Mouse (Mus musculus): ENCODE results near the gene Tex44. TPM values are rescaled to one million over a fixed set of nuclear protein-coding genes. Genes with fewer than 3 reads are reported as not detected.

Tex44 gene
- polyA plus RNA-seq, 1 experiment from 2014 or later = not detected

DNA sequence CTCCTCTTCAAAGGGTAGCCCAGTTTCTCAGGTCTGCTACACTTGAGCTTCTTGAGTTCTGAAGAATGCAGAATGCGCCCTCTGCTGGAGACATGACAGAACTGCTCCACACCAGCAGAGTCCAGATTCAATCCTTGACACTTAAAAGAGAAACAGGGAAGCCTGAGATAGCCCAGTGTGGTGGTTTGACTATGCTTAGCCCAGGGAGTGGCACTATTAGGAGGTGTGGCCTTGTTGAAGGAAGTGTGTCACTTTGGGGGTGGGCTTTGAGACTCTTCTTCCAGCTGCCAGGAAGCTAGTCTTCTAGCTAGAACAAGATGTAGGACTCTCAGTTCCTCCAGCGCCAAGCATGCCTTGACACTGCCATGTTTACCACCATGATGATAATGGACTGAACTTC, 3.9 kb downstream of the Tex44 start:
- ATAC-seq (ENCODE audit: low FRiP score, low TSS enrichment) = no peak
- no peaks in the 10 kb centered on the region for H3K36me3 ChIP-seq (ENCODE audit: control insufficient read depth, insufficient read depth, low read length)
- 45% methylated on average over 2 of the region's 2 CpGs for WGBS

DNA sequence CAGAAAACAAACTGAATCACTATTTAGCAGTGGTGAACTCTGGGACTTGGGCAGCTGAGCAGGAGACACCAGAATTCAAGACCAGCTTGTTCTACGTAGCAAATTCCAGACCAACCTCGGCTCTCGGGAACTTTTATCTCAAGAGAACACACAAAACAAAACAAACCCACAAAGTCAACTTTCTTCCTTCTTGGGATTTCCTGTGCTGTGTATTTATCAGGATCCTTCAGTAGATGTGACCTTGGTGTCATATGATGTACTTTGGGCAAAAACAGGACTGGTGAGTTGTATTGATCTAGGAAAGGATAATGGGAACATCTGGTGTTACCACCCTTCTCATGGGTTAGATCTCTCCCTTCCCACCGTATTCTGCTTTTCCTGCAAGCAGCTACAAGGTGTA, 6.6 kb downstream of the Tex44 start:
- H3K27me3 ChIP-seq (ENCODE audit: control insufficient read depth, insufficient read depth, low read length) = no peaks in the 10 kb centered on the region
- 80% methylated on average over 4 of the region's 4 CpGs for WGBS
- no peak overlapping the region for H3K27ac ChIP-seq (ENCODE audit: low read depth, low read length)
- H3K36me3 ChIP-seq (ENCODE audit: control insufficient read depth, insufficient read depth, low read length) = no peaks in the 10 kb centered on the region
- no peak overlapping the region for H3K4me2 ChIP-seq (replicated peaks; ENCODE audit: low read depth, low read length)
- peaks cover 27% of the 10 kb centered on the region for H3K4me1 ChIP-seq (ENCODE audit: control insufficient read depth, insufficient read depth, low read length)
- no peak overlapping the region for H3K4me3 ChIP-seq (ENCODE audit: low read length)
- ATAC-seq (ENCODE audit: low FRiP score, low TSS enrichment) = no peak
- no peak overlapping the region for H3K9ac ChIP-seq (ENCODE audit: low read depth, low read length)
- no peaks in the 10 kb centered on the region for H3K9me3 ChIP-seq (ENCODE audit: control insufficient read depth, low read length)

More for the DNA sequence above, 3.9 kb downstream of the Tex44 start:
- Histone ChIP-seq H3K4me2 (replicated peaks; ENCODE audit: low read depth, low read length) (no peak overlapping the region), H3K27me3 (ENCODE audit: control insufficient read depth, insufficient read depth, low read length) (no peaks in the 10 kb centered on the region), H3K4me3 (ENCODE audit: low read length) (no peak overlapping the region), H3K27ac (ENCODE audit: low read depth, low read length) (no peak overlapping the region), H3K4me1 (ENCODE audit: control insufficient read depth, insufficient read depth, low read length) (peaks cover 11% of the 10 kb centered on the region), H3K9ac (ENCODE audit: low read depth, low read length) (no peak overlapping the region), H3K9me3 (ENCODE audit: control insufficient read depth, low read length) (no peaks in the 10 kb centered on the region)

DNA sequence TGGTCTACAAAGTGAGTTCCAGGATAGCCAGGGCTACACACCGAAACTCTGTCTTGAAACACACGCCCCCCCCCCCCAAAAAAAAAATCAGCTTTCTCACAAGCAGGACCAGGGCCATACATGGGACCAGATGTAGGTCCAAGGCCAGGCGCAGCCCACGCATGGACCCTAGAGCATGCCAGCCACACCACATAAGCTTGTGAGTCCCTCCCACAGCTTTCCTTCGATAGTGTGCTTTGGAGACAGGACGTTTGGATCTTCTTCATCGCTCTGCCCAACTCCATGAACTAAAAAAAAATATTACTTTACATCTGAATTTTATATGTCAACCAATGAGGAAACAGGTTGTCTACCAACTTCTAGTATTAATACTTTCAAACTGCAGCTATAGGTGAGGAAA, 7.2 kb downstream of the Tex44 start:
- Histone ChIP-seq H3K4me1 (ENCODE audit: control insufficient read depth, insufficient read depth, low read length) (peaks cover 27% of the 10 kb centered on the region), H3K36me3 (ENCODE audit: control insufficient read depth, insufficient read depth, low read length) (no peaks in the 10 kb centered on the region), H3K9me3 (ENCODE audit: control insufficient read depth, low read length) (no peaks in the 10 kb centered on the region), H3K9ac (ENCODE audit: low read depth, low read length) (no peak overlapping the region), H3K27me3 (ENCODE audit: control insufficient read depth, insufficient read depth, low read length) (no peaks in the 10 kb centered on the region), H3K4me3 (ENCODE audit: low read length) (no peak overlapping the region), H3K4me2 (replicated peaks; ENCODE audit: low read depth, low read length) (no peak overlapping the region), H3K27ac (ENCODE audit: low read depth, low read length) (peak overlapping the region; percentile 98)
- 67% methylated on average over 7 of the region's 7 CpGs for WGBS
- no peak for ATAC-seq (ENCODE audit: low FRiP score, low TSS enrichment)

DNA sequence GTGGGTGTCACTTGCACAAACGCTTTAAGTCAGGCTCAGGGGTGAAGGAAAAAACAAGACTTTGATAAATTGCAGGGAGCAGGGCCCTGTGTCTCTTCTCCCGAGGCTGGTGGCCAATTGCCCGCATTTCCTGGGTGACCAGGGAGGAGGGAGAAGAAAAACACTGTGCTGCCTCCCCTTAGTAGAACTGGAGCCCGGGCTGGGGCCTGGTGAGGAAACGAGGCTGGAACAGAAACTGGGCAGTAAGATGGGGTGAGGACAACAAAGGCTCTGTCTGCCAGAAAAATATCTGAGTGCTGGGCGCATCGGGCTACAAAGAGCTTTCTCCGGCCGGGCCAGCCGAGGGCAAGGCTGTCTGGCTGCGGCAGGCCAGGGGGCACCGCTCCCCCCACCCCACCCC, 7.9 kb downstream of the Tex44 start:
- Histone ChIP-seq H3K4me1 (ENCODE audit: control insufficient read depth, insufficient read depth, low read length) (peaks cover 27% of the 10 kb centered on the region), H3K9ac (ENCODE audit: low read depth, low read length) (peak overlapping the region; percentile 88), H3K9me3 (ENCODE audit: control insufficient read depth, low read length) (no peaks in the 10 kb centered on the region), H3K36me3 (ENCODE audit: control insufficient read depth, insufficient read depth, low read length) (no peaks in the 10 kb centered on the region), H3K27ac (ENCODE audit: low read depth, low read length) (peak overlapping the region; percentile 98), H3K4me3 (ENCODE audit: low read length) (peak overlapping the region; percentile 48), H3K27me3 (ENCODE audit: control insufficient read depth, insufficient read depth, low read length) (no peaks in the 10 kb centered on the region), H3K4me2 (replicated peaks; ENCODE audit: low read depth, low read length) (peak overlapping the region; percentile 84)
- WGBS = 0% methylated on average over 12 of the region's 12 CpGs
- ATAC-seq (ENCODE audit: low FRiP score, low TSS enrichment) = peak; percentile 64

DNA sequence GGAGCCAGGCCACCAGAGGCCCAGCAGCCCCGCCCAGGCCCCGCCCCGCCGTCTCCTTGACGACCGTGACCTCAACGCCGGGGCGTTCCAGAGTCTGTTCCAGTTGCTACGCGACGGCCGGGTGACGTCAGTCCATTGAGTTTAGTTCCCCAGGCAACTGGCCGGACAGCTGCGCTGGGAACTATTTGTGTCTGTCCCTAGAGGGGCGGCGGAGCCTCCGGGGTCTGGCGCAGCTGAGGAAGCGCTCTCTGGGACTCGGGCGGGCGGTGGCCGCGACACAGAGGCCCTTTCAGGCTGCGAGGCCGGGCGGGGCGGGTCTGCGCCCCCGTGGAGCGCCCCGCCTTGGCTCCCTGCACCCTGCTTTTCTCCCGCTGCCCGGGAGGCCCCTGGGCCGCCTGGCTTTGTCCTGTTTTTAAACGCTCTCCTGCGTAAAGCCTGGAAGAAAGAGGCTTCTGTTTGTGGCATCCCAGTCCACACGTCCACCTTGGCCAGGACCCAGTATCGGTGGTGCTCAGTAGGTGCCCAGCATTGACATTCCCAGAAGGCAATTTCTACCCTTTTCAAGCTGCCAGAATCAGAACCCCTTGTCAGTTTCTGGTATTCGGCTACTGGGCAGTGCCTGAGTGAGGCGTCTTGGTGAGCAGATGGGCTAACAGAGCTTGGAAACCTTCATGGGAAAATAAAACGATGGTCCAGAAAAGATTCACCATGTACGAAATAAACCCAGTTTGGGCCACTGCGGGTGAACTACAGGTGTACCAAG, 8.5 kb downstream of the Tex44 start:
- WGBS = 2% methylated on average over 44 of the region's 46 CpGs
- H3K4me2 ChIP-seq (replicated peaks; ENCODE audit: low read depth, low read length) = peak overlapping the region; percentile 84
- peak; percentile 94 for ATAC-seq (ENCODE audit: low FRiP score, low TSS enrichment)
- H3K9me3 ChIP-seq (ENCODE audit: control insufficient read depth, low read length) = no peaks in the 10 kb centered on the region
- peaks cover 27% of the 10 kb centered on the region for H3K4me1 ChIP-seq (ENCODE audit: control insufficient read depth, insufficient read depth, low read length)
- no peaks in the 10 kb centered on the region for H3K36me3 ChIP-seq (ENCODE audit: control insufficient read depth, insufficient read depth, low read length)
- H3K27me3 ChIP-seq (ENCODE audit: control insufficient read depth, insufficient read depth, low read length) = no peaks in the 10 kb centered on the region
- H3K27ac ChIP-seq (ENCODE audit: low read depth, low read length) = peak overlapping the region; percentile 98
- H3K4me3 ChIP-seq (ENCODE audit: low read length) = peak overlapping the region; percentile 48
- H3K9ac ChIP-seq (ENCODE audit: low read depth, low read length) = peak overlapping the region; percentile 88

DNA sequence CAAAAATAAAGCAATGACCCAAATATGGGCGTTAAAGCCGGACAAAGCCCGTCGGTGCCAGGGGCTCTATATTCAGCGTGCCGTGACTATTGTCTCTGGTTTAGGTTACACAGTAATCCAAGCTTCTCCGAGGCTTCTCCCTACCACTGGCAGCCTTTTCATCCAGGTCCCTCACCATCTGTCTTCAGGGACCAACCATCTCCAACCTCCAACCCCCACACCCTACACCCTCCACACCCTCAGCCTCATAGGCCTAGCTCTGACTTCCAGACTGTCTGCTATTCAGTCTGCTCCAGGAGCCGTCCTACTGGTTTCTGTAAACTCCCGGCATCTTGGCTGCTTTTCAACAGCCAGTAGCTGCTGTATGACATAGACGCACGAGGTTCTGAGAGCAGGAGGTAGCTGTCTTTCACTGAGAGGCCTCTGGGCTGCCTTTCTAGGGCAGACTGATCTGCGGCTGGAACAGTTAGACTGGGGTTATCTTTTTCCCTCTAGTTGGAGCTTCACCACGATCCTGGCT, 9.2 kb downstream of the Tex44 start:
- peak; percentile 28 for ATAC-seq (ENCODE audit: low FRiP score, low TSS enrichment)
- H3K36me3 ChIP-seq (ENCODE audit: control insufficient read depth, insufficient read depth, low read length) = no peaks in the 10 kb centered on the region
- peak overlapping the region; percentile 84 for H3K4me2 ChIP-seq (replicated peaks; ENCODE audit: low read depth, low read length)
- H3K4me3 ChIP-seq (ENCODE audit: low read length) = no peak overlapping the region; the same call in 1 of the 2 replicates
- H3K9me3 ChIP-seq (ENCODE audit: control insufficient read depth, low read length) = no peaks in the 10 kb centered on the region
- peak overlapping the region; percentile 98 for H3K27ac ChIP-seq (ENCODE audit: low read depth, low read length)
- H3K27me3 ChIP-seq (ENCODE audit: control insufficient read depth, insufficient read depth, low read length) = no peaks in the 10 kb centered on the region
- H3K9ac ChIP-seq (ENCODE audit: low read depth, low read length) = peak overlapping the region; percentile 88; the same call in 1 of the 2 replicates
- WGBS = 15% methylated on average over 13 of the region's 13 CpGs
- peaks cover 27% of the 10 kb centered on the region for H3K4me1 ChIP-seq (ENCODE audit: control insufficient read depth, insufficient read depth, low read length)

DNA sequence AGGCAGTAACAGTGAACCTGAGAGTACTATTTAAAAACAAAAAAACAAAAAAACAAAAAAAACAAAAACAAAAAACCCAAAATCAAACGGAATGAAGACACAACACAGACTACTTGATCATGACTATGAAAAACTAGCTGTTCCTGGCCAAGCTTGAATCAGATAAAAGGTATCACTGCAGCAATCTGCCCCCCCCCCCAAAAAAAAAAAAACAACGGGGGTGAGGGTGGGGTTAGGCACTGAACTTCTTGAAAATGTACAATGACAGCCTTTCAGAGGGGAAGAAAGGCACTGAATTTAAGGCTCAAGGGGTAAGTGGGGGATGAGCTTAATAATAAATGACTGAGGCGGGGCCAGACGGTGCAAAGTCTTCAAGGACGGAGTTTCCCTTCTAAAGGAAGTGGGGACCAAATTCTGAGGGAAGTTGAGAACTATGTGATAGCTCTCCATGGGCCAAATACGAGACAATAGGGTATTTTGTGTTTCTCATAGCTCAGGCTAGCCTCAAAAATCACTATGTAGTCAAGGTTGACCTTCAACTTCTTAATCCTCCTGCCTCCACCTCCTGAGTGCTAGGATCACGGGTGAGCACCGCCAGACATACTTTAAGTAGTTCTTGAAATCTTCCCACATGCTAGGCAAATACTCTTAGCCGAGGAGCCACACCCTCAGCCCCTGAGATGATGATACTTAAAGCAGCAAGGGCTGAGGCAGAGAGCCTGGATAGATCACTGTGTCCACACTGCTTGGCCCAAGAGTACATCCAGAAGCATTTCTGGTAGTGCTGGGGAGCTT, 11.3 kb downstream of the Tex44 start:
- Histone ChIP-seq H3K4me3 (ENCODE audit: low read length) (no peak overlapping the region), H3K9ac (ENCODE audit: low read depth, low read length) (no peak overlapping the region; the same call in 1 of the 2 replicates), H3K9me3 (ENCODE audit: control insufficient read depth, low read length) (no peaks in the 10 kb centered on the region), H3K4me2 (replicated peaks; ENCODE audit: low read depth, low read length) (no peak overlapping the region), H3K27ac (ENCODE audit: low read depth, low read length) (no peak overlapping the region), H3K36me3 (ENCODE audit: control insufficient read depth, insufficient read depth, low read length) (no peaks in the 10 kb centered on the region), H3K4me1 (ENCODE audit: control insufficient read depth, insufficient read depth, low read length) (peaks cover 27% of the 10 kb centered on the region), H3K27me3 (ENCODE audit: control insufficient read depth, insufficient read depth, low read length) (no peaks in the 10 kb centered on the region)
- 60% methylated on average over 9 of the region's 9 CpGs for WGBS
- ATAC-seq (ENCODE audit: low FRiP score, low TSS enrichment) = no peak

DNA sequence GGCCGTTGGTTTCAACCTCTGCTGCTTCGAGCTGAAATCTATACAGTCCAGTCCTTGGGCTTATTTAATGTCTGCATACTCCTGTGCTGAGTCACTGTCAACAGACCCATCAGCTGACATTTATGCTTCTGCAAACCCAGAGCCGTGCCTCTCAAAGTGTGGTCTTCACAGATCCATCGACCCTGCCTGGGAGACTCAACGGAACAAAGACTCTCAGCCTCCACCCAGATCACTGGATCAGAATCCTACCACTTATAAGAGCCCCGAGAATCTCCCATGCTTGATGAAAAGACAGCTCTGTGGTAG, 11.8 kb downstream of the Tex44 start:
- WGBS = 68% methylated on average over 6 of the region's 6 CpGs
- no peaks in the 10 kb centered on the region for H3K27me3 ChIP-seq (ENCODE audit: control insufficient read depth, insufficient read depth, low read length)
- H3K4me2 ChIP-seq (replicated peaks; ENCODE audit: low read depth, low read length) = no peak overlapping the region
- peaks cover 28% of the 10 kb centered on the region for H3K4me1 ChIP-seq (ENCODE audit: control insufficient read depth, insufficient read depth, low read length)
- H3K9me3 ChIP-seq (ENCODE audit: control insufficient read depth, low read length) = no peaks in the 10 kb centered on the region
- no peak overlapping the region for H3K27ac ChIP-seq (ENCODE audit: low read depth, low read length)
- ATAC-seq (ENCODE audit: low FRiP score, low TSS enrichment) = no peak
- no peaks in the 10 kb centered on the region for H3K36me3 ChIP-seq (ENCODE audit: control insufficient read depth, insufficient read depth, low read length)
- no peak overlapping the region for H3K4me3 ChIP-seq (ENCODE audit: low read length)
- no peak overlapping the region for H3K9ac ChIP-seq (ENCODE audit: low read depth, low read length)

DNA sequence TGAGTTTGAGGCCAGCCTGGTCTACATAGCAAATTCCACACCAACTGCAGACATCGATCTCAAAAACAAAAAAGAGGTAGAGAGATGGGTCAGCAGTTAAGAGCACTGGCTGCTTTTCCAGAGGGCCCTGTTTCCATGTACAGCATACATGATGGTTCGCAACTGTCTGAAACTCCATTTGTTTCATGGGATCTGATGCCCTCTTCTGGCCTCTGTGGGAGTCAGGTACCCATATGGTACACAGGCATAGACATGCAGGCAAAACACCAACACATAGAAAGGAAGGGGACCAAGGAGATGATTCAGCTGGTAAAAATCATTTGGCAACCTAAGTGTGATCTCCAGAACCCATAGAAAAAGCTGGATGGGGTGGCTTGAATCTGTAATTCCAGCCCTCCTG, 12.4 kb downstream of the Tex44 start:
- Histone ChIP-seq H3K4me1 (ENCODE audit: control insufficient read depth, insufficient read depth, low read length) (peaks cover 32% of the 10 kb centered on the region), H3K9me3 (ENCODE audit: control insufficient read depth, low read length) (no peaks in the 10 kb centered on the region), H3K9ac (ENCODE audit: low read depth, low read length) (no peak overlapping the region), H3K4me3 (ENCODE audit: low read length) (no peak overlapping the region), H3K4me2 (replicated peaks; ENCODE audit: low read depth, low read length) (no peak overlapping the region), H3K27me3 (ENCODE audit: control insufficient read depth, insufficient read depth, low read length) (no peaks in the 10 kb centered on the region), H3K36me3 (ENCODE audit: control insufficient read depth, insufficient read depth, low read length) (no peaks in the 10 kb centered on the region), H3K27ac (ENCODE audit: low read depth, low read length) (no peak overlapping the region)
- ATAC-seq (ENCODE audit: low FRiP score, low TSS enrichment) = no peak
- 79% methylated on average over 2 of the region's 2 CpGs for WGBS
